Mouse (Mus musculus) induced T-regulatory cell, adult 2 months (primary cell): Measurements from ENCODE around the gene Frat1.
"Not testable (repeated sequence)": the region's sequence is repeated elsewhere in the genome, so short reads cannot be mapped to it uniquely, and the experiment has no call there.

Experiments used
- DNase-seq: peaks from one replicate; pipeline ENCODE4 v3.0.0-alpha.2; 2012; ENCODE audit warnings: low read depth

The Frat1 gene

DNA sequence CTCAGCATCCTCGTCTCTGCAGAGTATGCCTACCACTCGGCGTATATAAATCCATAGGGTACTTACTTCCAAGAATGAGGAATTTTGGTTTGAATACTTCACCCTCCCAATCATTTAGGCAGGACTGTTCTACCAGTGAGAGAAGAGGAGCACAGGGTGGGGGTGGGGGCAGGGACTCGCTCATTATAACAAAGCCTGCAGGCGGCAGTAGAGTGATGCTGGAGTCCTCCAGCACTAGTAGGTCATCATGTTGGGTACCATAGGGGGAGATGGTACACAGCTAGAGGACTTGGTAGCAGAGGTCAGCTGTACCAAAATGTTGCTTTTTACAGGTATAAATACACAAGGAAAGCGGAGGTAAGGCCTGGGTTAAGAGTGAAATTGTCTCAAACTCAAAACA lies 14.6 kb downstream of the Frat1 start:
- peak; percentile 71 for DNase-seq

DNA sequence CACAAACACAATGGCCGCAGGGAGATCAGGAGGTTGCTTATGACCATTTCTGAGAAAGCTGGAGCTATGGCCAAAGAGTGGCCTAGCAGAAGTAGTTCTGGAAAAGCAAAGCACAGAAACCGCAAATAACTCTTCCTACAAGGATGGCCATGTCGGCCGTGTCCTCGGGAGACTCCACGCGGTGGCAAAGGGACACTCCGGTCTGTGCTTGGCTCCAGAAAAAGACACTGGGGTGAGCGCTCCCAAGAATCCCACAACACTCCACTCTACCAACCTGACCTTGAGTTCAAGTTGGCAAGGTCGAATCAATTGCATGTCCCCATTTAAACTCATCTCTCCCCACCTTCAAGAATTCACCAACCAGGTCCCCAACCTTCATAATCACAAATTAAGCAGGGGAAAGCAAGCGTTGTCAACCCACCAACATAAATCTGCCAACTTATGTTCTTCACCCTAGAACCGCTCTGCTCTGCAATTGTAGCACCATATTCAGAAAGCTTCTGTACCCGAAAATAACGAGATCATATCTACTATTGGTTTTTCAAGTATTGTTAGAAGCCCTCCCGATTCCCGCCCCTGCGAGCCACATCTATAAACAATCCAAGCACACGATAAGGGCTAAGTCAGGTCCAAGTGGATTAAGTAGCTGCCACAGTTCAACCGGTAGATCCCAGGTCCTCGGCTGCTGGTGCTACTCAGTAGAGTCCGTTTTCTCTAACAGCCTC lies 16.8 kb downstream of the Frat1 start:
- DNase-seq, result peak; percentile 49

DNA sequence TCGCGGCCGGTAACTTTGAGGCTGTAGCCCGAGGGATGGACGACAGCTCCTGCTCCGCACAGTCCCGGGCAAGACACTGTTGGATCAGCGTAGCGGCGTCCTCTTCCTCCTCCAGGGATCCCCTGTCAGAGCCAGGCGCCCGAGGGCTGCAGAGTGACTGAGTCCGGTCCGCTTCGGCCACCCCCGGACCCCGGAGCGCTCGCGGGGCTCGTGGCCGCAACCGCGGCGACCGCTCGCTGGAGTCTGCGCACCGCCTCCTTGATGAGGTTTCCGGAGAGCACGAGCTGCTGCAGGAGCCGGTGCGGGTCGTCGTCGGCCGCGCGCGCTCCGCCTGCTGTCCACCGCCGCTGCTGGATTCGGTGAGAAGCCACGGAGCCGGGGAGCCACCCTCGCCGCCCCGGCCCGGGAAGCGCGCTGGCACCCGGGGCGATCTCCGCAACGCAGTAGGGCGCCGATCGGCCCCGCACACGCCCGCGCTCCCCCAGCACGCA lies 17.4 kb downstream of the Frat1 start:
- DNase-seq, result peak; percentile 62

DNA sequence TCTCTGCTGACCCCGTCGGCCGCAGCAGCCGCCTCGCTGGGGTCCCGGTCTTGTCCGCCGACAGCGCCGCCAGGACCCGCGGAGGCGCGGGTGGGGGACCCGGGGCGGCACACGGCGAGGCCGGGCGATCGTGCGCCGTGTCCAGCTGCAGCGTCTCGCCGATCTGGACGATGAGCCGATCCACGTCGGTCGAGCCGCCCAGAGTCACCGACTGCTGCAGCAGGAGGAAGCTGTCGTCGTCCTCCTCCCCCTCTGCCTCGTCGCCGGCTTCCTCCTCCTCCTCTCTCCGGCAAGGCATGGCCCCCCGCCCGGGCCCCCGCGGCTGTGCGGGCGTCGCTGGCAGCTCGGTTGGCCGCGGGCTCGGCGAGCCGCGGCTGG lies 17.8 kb downstream of the Frat1 start:
- not testable (repeated sequence) for DNase-seq

DNA sequence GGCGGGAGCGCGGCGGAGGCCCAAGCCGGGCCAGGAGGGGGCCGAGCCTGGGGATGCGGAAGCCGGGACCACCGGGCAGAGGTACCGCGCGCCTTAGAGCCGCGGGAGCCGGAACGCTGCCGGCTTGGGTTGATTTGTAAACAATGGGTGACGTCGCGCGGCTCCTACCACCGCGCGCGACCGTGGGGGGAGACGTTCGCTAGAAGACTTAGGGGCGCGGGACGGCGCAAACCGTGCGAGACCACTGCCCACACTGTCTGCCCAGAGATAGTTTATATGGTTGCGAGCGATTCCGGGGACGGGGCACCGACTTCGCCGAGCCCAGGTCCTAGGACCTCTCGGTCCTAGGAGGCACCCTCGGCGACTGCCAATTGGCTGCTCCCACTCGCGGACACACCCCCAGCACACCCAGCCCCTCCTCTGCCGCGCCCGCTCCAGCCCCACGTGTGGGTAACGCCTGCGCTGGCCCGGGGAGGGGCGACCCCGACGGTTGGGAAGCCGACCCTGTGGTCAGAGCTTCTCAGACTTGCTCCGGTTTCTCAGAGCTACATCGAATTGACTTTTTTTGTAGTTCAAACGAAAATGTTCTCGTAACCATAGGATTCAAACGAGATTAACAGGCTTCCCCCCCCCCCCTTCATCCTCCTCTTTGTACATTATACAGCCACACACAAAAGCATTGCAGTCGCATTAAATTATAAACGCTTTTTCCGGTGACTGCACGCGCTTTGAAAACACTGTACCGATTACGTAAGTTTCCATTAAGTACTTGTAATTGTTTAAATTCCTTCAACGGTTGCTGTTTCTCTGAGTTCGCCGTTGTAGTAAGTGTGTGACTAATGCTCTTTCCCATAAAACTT lies 18.5 kb downstream of the Frat1 start, which contains the start of gene Frat2:
TSS of gene Frat2 (minus strand) at position 141 of the 860 bp plus-strand sequence.
- peak; percentile 95 for DNase-seq

DNA sequence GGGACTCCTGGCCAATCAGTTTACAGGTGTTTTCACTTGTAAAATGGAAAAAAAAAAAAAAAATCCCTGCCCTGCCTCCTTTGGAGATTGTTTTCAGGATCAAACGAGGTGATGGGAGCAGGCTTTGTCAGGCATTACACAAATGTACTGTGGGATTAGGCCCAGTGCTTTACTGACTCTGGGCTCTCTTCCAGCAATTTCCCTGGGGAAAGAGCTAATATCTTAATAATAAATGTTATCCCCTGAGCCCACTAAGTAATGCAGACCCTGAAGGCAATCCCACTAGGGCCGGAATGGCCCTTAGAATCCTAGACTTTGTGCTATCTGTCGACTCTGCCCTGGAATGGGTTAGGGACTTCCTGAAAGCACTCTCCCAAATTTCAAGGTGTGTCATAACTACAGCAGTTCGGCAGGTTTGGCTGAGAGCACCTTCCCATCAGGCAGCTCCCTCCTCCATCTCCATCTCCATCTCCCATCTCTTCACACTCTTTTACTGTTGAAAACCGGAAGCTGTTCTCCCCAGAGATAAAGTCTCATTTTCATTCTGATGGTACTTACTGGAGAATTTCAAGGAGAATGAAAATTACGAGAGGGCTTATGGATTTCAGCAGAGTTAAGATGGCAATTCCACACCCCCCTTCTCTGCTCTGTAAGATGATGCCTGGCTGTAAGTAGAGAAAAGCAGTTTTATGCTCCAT lies 20.4 kb downstream of the Frat1 start:
- DNase-seq, result no peak

DNA sequence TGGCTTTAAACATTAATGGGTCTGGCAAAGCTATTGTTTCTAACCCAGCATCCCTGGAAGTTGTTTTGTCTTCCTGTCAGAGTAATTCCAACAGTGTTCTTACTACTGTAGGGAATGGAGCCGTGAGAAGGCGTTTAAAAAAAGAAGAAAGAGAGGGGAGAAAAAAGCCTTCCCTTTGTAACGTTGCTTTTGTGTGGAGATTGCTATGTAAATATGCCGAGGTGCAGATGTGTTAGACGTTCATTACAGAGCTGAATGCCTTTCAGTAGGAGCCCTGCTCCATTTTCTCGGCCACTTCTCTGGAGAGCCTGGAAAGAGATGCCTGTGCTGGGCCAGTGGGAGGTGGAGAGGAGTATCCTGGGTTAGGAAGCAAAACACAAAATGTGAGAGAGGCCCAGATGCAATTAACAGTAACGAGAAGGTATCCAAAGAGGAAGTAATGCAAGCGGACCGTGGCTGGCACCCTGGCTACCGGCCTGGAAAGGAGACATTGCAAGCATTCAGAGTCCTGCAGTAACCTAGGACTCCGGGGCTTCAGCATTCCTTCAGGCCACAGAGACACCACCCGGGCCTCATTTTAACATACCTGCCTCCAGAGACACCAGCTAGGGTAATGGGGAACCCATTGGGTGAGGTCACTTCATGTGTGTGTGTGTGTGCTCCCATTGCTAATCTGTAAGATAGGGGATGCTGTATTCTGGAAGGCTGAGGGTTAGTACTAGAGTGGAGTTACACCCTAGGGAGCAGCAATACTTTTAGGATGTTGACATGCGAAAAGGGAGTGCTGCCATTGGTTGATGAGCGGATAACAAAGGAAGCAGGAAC lies 21.2 kb downstream of the Frat1 start:
- no peak for DNase-seq

DNA sequence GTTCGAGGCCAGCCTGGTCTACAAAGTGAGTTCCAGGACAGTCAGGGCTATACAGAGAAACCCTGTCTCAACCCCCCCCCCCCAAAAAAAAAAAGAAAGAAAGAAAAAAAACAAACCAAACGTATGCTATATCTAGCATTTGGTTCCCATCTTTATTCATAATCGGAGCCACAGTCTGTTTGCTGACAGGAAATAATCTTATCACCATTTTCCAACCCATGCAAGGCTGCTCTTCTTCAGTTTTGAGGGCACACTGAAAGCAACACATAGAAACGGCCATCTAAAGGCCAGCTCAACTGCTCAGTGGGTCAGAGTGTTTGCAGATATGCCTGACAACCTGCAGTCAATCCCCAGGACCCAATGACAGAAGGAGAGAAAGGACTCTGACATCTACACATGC lies 22.7 kb downstream of the Frat1 start:
- DNase-seq, result no peak

DNA sequence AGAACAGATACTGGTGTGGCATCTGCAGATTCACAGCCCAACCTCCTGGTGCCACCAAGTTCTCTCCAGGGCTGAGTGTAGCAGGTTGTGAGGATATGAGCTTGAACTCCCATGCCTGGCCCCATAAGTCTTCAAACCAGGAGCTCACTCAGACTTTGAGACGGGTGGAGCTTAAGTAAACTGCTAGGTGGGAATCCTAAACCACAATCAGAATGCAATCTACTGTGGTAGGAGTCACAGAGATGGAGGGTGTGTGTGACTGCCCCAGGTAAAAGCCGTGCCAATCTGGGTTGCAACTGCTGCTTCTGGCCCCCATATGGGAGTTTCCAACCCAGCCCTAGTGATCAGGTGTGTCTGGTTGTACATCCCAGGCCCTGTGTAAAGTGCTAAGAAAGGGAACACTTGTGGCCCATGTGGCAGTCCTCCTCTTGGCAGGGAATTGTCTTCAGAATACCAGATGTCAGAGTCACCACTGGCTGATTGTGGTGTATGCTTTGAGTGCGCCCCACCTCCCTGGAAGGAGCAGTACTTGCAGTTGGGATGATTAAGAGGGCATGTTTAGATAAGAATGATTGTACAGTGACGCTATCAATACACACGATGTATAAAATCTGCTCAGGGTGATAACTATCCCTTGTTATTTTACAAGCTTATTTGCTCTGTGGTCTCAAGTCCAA lies 27.5 kb downstream of the Frat1 start:
- DNase-seq, result no peak

DNA sequence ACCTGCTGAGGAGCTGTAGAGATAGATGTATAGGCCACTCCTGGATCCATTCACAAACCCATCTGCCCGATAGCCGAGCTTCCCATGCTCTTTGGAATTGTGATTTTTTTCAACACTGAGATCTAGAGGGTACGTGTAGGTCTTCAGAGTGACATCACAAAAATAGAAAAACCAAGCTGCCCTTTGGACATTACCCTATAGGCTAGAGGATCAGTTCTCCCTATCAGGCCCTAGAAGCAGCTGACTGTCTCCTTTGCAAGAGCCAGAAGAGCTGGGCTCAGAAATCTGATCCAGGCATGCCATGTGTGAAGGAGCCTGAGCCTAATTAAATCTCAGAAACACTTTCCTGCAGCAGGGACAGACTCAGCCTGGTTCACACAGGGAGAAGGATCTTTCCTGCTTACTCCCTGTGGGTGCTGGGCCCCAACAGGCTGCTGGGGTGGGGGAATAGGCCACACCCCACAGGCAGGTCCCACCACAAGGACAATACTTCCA lies 28.1 kb downstream of the Frat1 start:
- no peak for DNase-seq

DNA sequence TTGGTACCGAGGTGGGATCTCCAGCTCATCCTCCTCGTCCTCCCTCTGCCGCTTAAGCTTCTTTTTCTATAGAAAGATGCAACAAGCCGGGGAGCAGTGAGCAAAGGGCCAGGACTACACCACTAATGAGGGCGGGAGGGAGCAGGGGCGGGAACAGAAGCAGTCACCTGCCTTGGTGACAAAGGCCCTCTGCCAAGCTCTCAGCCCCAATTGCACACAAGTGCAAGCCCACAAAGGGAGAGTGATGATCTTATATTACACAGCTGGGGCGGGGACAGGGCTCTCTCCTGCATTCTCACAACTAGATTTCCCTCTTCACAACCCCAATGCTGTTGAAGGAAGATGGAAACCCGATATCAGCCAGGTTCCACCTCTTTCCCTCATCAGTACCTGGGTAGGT lies 36.9 kb downstream of the Frat1 start:
- DNase-seq, result no peak

DNA sequence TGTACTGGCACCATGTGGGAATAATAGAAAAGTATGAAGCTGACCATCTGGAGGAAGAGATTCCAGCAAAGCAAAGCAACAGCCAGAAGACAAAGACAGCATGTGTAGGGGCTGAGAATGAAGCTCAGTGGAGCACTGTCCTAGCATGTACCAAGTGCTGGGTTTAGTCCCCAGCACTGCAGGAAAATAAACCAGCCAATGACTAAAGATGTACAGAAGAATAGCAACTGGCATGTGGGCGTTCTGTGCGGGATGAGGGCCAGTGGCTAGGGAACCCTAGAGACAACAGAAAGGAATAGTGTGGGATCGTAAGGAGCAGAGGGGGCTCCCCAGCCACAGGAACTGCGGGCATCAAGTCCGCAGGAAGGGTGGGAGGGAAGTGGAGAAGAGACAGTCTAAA lies 39.5 kb downstream of the Frat1 start:
- DNase-seq, result no peak

DNA sequence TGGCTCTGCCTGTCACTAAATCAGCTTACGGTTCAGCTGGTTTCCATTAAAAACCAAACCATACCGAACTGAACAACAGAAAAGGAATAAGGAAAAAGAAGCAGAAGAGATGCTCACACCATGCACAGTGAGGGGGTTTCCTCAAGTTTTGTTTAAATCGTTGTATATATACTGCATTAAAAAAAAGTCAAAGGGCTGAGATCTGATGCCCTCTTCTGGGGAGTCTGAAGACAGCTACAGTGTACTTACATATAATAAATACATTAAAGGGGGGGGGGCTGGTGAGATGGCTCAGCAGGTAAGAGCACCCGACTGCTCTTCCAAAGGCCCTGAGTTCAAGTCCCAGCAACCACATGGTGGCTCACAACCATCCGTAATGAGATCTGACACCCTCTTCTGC lies 40.2 kb downstream of the Frat1 start:
- peak; percentile 22 for DNase-seq

DNA sequence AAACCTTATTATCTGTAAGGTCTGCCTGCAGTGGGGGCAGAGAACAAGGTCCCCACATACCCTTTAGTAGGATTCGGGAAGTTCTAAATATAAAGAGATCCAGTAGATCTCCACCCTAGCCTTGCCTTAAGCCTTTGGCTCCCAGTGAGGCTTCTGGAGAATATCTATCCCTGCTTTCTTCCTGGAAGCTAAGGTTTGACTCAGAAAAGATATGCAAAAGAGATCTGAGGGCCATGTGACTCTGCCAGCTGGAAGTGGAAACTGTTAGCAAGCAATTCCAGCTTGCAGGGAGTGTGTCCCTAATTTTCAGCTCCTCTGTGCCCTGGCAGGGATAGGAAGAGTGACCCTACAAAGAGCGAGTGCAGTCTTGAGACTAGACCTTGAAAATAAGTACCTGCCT lies 42.5 kb downstream of the Frat1 start:
- DNase-seq, result no peak

DNA sequence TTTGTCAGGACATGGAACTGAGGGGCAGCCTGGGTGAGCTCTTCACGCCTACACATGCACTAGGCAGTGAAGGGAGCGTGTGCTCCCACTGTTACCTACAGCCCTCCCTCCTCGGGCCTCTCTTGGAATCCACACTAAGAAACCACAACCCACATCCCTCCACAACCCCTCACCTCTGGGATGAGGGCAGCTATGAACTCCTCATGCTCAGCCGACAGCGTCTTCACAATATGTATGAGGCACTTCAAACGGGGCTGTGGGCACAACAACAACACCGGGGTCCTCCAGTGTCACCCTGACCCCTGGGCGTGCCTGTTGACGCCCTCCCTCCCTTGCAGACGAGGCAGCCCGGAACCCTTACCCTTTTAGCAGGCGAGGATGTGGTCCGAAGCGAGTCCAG lies 44.6 kb downstream of the Frat1 start:
- peak; percentile 21 for DNase-seq

DNA sequence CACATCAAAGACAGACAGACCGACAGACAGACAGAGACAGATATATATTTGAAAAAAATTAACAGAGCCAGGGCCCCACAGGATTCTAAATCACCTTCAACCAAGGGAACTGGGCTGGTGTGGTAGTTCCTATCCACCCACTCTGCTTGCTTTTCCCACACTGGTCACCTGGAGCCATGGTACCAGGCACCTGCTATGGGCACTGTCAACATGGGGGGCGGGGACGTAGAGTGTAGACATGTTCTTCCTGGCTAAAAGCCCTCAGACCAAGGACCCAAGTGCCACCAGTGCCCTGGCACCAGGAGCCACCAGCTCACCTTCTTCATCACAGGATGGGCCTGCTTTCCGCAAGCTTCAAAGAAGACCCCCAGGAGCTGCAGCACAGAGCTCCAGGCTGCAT lies 52.1 kb downstream of the Frat1 start:
- DNase-seq, result no peak
